Mouse (Mus musculus) gastrocnemius, adult 8-10 months (tissue): ENCODE measurements at regions not wholly inside any gene's neighbourhood (a gene's known extent, or its start where the extent isn't known, plus 50 kb on each side); places are given as distances from the start of the nearest gene placed in this dataset.
"Not testable (repeated sequence)": the region's sequence is repeated elsewhere in the genome, so short reads cannot be mapped to it uniquely, and the experiment has no call there.

Experiments
- DNase-seq, 2 experiments: peaks; one replicate each; pipeline ENCODE4 v3.0.0; 2022; ENCODE audit warnings: low spot score in 2 of 2

DNA sequence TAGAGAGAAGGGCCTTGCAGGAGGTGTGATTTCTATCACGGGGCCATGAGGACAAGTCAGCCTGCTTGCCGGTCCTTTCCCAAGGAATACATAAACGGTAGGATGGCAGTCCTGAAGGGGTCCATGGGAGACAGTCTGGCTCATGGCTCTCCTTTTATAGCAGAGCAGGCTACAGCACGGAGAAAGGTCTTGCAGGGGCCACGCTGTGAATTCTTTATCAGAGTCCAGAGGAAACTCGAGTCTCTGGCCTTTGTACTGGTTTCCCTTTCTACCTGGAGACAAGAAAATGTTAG is 1984.0 kb downstream of the 4930444P10Rik start:
- DNase-seq = no peak

DNA sequence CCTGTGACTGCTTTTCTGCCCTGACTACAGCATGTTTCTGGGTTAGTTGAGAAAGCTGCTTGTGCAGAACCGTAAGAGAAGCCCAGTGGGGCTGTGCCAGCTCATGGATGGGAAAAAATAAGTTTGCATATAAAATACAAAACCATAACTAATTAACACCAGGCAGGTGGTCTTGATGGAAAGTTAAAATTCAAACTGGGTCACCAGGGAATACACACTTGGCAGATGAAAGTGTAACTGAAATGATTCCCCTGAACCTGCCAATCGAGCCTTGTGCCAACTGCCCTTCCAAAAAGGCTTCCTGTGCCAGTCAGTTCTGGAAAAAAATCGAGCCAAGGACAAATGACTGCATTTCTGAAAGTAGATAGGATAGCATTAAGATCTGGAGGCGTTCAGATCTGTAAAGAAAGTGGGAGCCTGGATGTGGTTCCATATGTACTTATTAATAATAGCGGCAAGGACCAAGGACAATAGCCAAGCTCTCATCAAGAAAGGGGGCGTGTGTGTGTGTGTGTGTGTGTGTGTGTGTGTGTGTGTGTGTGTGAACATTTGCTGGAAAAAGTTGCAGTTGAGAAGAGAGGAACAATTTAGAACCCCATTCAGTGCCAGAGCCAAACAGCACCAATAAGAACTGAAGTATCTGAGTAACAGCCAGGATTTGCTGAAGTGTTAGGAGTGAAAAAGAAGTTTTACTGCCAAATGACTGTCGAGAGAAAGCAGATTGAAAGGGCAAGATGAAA is 1984.5 kb downstream of the 4930444P10Rik start:
- peak in 1 of 2 experiments; percentile 13 for DNase-seq

DNA sequence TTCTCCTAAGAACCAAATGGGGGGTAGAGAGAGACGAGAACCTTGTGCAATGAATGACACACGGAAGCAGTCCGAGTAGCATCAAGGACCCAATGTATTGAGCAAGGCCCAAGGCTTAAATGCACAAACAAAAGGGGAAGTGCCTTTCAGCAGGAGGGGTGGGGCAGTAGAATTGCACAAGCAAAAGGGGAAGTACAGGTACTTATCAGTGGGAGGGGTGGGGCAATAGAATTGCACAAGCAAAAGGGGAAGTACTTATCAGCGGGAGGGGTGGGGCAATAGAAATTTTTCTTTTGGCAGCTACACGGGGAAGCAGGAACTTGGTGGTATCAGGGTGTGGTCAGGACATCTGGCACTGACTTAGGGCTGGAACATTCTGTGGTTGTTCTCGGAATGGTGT is 1987.6 kb downstream of the 4930444P10Rik start:
- not testable (repeated sequence) for DNase-seq

DNA sequence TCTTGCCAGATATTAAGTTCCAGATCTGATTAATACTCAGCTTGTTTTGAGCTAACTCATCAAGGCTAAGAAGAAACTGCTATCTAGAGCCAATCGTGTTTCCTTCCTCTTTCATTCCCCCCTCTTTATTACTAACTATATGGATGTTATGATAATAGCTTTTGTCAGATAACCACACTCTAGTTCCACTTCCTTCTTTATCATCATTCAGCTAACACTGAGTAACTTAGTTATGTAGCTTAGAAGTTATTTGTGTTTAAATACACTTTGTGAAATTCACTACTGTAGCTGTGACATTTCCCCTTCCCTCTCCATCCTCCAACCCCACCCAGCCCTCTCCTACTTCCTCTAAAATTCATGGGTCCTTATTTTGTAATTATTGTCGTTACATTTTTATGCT is 1988.6 kb downstream of the 4930444P10Rik start:
- DNase-seq = no peak

DNA sequence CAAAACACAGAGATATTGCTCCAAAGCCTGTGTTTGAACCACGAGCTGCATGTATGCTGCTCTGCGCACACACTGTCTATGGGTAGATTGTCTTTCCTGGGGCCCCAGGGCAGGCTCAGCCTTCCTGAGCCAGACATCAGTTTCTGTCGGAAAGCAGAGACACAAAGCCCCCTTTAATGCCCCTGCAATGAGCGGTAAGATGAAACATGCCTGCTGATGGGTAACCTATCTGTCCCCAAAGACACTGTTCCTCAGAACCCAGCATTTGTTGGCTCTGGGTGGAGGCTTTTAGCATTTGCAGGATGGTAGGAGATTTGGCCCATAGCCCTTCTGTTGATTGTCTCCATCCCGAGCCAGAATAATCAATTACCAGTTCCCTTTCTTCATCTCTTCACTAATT is 1994.1 kb downstream of the 4930444P10Rik start:
- no peak for DNase-seq

DNA sequence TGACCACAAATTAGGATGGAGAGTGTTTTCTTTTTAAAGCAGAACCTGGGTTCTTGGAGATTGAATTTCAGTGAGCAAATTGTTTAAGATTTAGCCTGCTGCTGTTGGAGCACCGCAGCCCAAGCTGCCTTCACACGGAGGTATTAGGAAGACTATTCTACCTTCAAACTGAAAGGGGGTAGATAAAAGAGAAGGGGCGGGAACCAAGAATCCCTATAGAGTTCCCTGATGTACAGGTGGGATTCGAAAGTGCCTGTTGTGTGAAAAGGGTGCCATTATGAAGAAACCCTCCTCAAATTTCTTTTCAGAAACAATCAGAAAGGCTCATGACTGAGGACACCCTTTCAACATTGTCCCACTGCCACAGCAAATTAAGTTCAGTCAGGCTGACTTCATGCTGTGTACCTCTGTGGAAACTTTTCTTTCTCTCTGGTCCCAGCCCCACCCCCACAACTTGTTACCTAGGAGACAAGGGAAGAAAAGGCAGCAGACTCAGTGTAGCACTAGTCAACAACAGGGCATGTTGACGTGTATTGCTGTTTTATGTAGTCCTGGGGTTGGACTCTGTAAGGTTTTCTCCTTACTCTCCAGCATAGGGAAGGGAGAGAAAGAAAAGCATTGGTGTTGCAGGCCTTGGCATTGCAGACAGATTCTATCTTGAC is 1995.4 kb downstream of the 4930444P10Rik start:
- no peak for DNase-seq

DNA sequence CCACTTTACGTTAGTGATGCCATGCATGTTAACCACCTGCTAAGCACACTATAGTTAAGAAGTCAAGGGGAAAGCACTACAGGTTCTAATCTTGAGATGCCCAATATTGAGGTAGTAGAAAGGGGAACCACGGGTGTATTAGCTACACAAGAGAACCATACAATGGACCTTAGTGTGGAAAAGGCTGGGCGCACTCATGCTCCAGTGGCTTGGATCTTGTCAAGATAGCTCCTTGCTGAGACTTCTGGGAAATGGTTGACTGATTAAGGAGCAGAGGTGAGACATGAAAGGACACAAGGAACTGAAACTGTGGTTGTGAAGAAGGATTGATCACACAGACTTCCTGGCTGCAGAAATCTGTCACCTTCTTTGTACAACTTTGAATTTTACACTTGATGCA is 2028.3 kb downstream of the 4930444P10Rik start:
- DNase-seq = no peak

DNA sequence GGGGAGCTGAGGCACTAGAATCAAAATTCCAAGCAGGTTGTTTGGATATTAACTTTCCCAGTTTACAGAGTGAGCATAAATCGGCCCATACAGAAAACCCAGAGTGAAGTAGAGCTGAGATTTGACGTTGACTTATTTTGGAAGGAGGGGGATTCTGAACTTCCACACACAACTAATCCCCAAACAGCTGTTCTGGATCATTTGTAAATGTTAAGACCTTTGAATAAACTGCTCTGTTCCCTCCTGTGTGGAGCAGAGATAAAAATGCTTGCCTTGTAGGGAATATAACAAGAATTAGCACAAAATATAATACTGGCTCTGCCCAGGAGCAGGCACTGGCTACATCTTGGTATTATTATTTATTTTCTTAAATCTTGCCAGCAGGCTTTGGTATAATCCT is 2057.0 kb downstream of the 4930444P10Rik start:
- no peak for DNase-seq

DNA sequence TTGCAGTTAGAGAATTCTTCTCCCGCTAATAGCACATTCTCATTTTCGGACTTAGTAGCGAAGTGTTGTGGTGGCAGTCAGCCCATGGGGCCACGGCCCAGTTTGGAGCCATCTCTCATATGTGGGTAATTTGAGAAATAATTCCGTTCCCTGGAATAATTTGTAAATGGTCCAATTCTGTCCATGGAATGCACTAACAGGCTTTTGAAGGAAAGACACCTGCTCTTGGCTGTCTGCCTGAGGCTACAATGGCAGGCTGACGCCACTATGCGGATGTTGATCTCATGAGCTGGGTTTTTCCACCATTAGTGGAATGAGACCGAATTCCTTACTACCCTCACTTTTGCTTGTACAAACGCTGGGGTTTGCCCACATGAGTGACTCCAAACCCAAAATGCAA is 2081.6 kb downstream of the 4930444P10Rik start:
- DNase-seq = no peak

DNA sequence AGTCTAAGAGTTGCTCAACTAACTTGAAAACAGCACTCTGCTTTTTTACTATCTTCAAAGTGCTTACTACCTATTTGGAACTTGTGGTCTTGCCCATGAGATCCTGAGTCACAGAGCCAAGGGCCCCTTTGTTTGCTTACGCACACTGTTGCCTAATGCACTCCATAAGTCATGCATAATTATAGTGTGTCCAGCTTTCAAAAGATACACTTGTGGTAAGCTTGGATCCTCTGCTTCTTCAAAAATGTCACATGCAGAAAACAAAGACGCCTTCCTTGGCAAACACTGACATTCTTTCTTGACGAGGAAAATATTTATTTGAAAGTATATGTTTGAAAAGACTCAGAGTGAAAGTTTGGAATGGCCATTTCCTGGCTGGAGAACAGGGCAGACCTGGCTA is 2082.3 kb downstream of the 4930444P10Rik start:
- no peak for DNase-seq

DNA sequence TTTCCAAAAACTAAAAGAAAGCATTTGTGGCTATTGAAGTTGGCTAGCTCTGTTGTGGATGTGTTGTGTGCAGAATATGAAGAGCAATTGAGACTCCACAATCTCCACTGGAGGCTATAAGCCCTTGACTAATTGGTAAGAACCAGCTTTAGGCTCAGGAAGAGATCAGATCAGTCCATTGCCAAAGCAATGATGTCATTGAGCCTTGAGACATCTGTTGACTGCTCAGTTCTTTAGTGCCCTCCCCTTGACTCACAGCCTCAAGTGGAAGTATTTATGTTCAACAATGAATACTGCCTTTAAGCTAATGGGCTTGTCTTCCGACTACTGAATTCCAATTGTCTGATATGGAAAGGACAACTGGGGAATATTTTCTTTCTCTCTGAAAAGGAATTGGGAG is 2090.6 kb downstream of the 4930444P10Rik start:
- no peak for DNase-seq

DNA sequence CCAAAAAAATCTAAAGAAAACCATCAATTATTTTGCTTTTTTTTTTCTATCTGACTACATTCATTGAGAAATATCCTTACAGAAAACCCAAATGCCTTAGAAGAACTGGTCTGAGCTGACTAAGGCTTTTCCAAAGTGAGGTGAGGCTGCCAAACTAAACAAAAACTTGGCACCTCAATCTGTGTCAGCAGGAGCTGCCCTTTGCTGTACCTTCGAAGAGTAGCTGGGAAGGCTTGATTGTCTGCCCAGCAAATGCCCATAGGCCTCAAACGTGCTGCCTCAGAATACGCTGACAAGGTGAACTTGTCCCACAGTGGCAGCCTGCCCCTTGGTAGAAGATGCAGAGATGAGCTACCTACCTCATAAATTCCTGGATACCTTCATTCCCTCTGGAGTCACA is 2091.7 kb downstream of the 4930444P10Rik start:
- DNase-seq = no peak

DNA sequence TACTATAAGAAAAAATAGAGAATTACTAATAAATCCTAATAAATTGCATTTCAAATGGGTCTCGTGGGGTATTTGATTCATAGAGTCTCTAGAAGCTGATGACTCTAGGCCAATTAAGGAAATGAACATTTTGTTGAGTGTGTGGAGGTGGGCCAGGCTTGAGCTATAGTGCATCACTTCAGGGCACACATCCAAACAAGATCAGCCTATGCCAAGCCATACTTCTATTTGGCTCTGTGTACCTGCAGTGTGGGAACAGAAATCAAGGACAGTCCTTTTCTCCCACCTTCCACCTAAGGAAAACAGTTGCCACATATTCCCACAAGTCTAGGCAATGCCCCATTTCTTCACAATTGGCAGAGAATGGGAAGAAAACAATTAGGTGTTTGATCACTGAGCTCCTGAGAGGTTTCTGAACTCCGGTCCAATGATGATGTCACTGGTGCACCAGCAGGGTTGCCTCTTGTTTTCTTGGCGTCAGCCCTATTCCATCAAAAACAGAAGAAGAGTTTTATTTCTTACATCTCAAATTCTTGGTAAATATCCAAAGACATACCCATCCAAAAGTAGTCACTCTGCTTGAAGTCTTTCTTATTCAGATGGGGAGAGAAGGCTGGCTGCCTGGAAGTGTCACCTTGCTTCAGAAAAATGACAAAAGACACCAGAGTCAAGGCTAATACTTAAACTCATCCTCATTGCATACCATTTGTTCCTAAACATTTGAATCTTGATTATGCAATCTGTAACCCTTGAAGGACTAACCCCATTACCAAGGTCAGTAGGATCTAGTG is 2092.3 kb downstream of the 4930444P10Rik start:
- DNase-seq = no peak

DNA sequence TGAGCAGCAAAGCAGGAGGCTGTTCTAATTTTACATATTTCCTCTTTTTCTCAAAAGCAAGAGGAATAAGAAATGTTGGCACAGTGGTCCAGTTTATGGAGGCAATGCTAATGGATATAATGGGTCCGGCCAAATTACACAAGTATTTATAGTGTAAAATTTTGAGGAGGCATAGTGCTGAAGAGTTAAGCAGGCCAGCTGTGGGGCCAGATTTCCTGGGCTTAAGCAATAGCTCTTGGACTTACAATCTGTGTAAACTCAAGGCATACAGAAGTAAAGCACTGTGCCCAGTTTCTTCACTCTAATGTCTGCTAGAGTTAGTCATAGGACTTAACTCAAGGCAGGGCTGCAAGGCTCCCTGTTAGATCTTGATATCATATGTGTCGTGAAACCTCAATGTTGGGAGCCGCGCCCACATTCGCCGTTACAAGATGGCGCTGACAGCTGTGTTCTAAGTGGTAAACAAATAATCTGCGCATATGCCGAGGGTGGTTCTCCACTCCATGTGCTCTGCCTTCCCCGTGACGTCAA is 2094.9 kb downstream of the 4930444P10Rik start:
- DNase-seq = no peak

DNA sequence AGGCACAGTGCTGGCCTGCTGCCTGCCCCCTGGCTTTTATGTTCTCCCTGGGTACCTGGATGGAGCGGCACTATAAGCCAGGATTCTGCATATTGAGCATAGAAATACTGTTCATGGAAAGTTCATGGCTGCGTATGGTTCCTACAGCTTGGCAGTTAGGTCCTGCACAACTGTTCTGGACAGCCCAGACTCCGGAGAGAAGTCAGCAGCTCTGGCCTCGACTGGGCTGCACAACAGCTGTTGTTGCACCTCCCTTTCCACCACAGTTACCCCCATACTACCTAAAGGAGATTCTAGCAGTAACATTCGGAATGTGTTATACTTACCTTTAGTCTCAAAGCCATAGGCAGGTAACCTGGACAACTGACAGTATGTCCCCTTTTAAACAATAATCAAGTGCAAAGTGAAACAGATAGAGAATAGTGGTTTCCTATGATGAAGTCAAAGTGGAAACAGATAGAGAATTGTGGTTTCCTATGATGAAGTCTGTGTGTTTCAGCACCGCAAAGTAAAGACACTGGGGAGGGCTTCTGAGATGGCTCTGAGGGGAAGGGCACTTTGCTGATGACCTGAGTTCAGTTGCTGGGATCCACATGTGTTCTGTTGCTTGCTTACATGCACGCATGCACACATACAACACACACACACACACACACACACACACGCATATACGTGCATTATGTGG is 2099.2 kb downstream of the 4930444P10Rik start:
- no peak for DNase-seq

DNA sequence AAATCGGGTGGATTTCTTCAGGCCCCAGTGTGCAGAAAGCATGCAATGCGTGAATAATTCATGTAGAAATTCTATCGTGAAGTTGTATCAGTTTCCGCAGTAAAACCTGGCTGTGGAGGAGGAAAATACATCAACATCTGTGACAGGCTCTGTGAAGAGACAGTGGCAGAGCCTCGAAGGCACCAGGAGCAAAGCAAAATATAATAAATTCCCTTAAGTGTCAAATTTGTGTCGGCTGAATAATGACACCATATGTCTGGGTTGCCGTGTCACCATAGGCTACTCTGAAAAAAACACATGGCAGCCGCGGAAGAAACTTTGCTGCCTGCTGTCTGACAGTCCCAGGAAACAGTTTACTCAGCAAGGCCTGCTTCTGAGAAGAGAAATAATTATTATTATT is 2100.1 kb downstream of the 4930444P10Rik start:
- DNase-seq = no peak

DNA sequence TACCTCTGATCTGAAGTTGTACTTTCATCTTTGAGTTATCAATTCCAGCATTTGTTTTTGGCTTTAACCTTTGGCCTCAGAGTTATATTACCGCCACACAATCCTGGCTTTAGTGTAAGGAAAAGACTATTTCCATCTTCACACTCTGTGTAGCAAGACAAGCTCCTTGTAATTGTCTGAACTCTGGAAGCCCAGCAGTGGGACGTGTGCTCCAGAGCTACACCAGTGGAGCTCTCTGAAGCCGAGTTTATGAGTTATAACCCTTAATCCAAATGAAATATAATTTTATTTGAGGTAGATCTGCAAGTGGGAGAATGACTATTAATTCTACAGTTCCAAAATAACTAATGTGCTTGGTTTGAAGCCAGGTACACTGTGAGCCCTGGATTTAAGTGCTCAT is 2103.8 kb downstream of the 4930444P10Rik start:
- no peak for DNase-seq

DNA sequence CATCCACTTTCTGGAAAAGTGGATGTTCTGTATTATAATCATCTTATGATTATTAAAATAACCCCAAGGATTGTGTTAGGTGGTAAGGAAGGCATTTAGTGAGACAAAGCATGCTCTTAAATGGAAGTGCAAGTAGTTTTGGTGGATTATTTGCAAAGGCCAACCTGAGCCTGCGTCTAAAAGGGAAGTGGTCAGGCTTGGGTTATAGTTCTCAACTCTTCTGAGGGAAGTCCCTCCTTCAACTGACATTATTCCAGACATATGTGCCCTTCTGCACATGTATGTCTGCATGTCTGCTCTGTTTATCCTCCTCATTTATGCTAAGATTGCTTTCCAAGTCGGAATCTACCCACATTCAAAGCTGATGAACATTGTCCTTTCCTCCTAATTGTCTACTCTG is 2108.3 kb downstream of the 4930444P10Rik start:
- no peak for DNase-seq

DNA sequence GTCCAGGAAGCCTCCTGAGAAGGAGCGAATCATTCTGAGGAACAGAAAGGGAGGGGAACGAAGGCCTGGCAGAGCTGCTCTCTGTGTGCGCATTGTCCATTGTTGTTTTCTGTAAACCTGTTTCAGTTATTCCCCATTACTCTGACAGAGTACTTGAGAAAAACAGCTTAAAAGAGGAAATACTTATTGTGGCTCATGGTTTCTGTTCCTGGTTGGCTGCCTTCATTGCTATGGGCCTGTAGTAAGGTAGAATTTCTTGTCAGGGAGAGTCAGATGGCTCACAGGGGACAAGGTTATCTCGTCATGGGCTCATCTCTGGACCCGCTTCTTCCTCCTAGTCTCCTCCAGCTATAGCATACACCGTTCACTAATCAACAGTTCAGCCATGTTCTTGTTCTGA is 2112.9 kb downstream of the 4930444P10Rik start:
- DNase-seq = no peak

DNA sequence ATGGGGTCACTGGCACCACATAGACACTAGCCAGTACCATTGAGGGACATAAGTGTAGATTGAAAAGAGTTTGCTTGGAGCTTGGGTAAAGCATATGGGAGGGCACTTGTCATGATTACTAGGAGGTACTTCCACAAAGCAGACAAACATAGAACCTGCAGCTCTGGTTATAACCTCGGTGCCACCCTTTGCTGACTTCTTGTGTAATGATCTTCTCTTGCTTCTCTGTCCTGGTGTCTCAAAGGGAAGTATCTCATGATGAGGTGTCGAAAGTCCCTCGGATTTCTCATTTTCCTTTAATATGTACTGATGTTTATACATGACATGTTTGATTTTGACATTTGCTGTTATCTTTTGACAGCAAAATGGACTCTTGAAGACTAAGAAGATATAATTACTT is 2114.5 kb downstream of the 4930444P10Rik start:
- no peak for DNase-seq

DNA sequence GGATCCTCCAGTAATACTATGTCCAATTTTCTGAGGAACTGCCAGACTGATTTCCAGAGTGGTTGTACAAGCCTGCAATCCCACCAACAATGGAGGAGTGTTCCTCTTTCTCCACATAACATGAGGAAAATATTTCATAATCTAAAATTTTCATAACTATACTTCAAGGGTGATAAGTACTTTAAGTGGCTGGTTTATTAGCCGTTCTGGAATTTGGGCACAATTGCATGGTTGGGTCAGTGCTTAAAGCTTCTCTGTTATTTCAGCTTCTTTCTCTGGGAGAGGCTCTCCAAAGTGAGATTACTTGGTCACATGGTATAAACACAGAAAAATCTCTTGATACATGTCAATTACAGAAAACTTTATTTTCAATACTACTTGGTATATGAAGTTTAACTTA is 2115.9 kb downstream of the 4930444P10Rik start:
- DNase-seq = no peak

DNA sequence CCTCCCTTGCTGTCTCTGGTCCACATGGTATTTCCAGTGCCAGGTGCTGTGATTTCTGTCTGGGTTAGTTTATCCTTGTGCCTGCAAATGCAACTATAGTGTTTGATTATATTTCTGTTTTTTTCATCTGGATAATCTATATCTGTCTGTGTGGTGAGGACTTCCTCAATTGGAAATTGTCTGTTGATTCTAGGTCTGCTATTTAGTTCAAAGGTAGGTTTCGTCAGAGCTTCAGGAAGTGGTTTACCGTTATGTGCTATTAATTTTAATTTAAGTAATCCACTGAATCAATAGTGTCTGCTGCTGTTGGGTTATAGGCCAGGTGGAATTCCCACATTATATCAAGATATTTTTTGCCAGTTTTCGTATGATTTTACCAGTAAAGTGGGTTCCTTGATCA is 2143.9 kb downstream of the 4930444P10Rik start:
- no peak for DNase-seq
